Mouse (Mus musculus): ENCODE results near the gene Eno1.

DNA sequence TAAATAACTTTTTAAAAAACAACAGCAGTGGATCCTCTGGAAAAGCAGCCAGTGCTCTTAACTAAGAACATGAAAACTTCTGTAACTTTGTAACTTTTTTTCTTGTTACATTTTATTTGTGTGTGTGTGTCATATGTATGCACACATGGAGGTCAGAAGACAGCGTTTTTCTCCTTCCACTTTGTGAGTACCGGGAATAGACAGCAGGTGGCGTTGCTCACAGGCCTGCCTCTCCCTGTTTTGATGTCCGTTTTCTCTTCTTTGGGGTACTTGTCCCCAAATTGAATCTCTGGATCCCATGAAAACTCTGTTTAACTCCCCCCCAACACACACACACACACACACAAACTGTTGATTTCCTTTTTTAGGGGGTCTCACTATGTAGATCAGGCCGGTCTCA lies 22.6 kb upstream of the Eno1 start:
- TF ChIP-seq ZC3H11A (IDR thresholded peaks at IDR 0.05; ENCODE audit: borderline replicate concordance, low read depth, low read length) (no peak), ZNF384 (IDR thresholded peaks at IDR 0.05; ENCODE audit: low read depth, low read length) (no peak)
